Mouse (Mus musculus) MEL (cell line): Measurements from ENCODE around the gene Nsun5.

ENCODE experiments used
- E2F4 ChIP-seq: IDR thresholded peaks from 2 replicates; pipeline ENCODE4 v1.6.1; 2011; ENCODE audit warnings: low read depth, low read length, improper control_type of control experiment, borderline replicate concordance
- MAFK ChIP-seq: IDR thresholded peaks from 2 replicates; pipeline ENCODE4 v1.6.1; 2011; ENCODE audit warnings: low read depth, mild to moderate bottlenecking, low read length, improper control_type of control experiment, borderline replicate concordance
- POLR2AphosphoS2 ChIP-seq: IDR thresholded peaks from 2 replicates; pipeline ENCODE4 v1.6.1; 2011; ENCODE audit warnings: low read length, improper control_type of control experiment

DNA sequence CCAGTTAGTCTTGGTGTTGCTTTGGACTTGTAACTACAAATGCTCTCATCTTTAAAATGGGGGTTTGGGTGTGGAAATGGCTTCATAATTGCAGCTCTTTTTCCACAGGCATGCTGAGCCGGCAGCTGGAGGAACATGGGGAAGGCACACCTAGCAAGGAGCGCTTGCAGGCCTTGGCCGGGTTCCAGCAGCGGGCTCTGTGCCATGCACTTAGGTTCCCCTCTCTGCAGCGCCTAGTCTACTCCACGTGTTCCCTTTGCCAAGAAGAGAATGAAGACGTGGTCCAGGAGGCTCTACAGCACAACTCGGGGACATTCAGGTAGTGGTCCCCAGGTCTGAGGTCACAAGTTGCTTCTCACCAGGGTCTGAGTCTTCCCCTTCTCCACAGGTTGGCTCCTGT is 5.4 kb downstream of the Nsun5 start:
- TF ChIP-seq POLR2AphosphoS2: no peak
- TF ChIP-seq MAFK: no peak
- no peak for TF ChIP-seq E2F4
